Mouse (Mus musculus) E14TG2a.4 (cell line): ENCODE data around the gene Prr12.
"Not testable (repeated sequence)": the region's sequence is repeated elsewhere in the genome, so short reads cannot be mapped to it uniquely, and the experiment has no call there.

ENCODE experiments used
- H3K27me3 ChIP-seq: 2 replicates; pipeline ENCODE4 v1.6.1; 2014; ENCODE audit warnings: low read length, control low read depth; ENCODE audit not compliant: insufficient read depth
- H3K36me3 ChIP-seq: 2 replicates; pipeline ENCODE4 v1.6.1; 2014; ENCODE audit warnings: low read length, control low read depth; ENCODE audit not compliant: insufficient read depth
- H3K4me1 ChIP-seq: replicated peaks from 2 replicates; pipeline ENCODE4 v1.6.1; 2014; ENCODE audit warnings: low read depth, low read length, control low read depth
- H3K4me3 ChIP-seq: replicated peaks from 2 replicates; pipeline ENCODE4 v1.5.1; 2014; ENCODE audit warnings: mild to moderate bottlenecking, low read length
- H3K9me3 ChIP-seq: 2 replicates; pipeline ENCODE4 v1.6.1; 2014; ENCODE audit warnings: low read length, control low read depth
- CTCF ChIP-seq: conservative IDR thresholded peaks from 2 replicates; pipeline ENCODE4 v1.5.1; 2014; ENCODE audit warnings: low read length
- NANOG ChIP-seq: IDR thresholded peaks from 2 replicates; pipeline ENCODE4 v1.6.1; 2014; ENCODE audit warnings: borderline replicate concordance, low read length, mixed read lengths
- POU5F1 ChIP-seq: IDR thresholded peaks from 2 replicates; pipeline ENCODE4 v1.6.1; 2014; ENCODE audit warnings: low read length, borderline replicate concordance

Prr12 gene

GRCm38 (mm10) chr7:45052862-45053116 lies at the start of gene Prr12:
Prr12 (minus strand) TSS chr7:45052881.
- no peak for TF ChIP-seq POU5F1
- Histone ChIP-seq H3K4me1 (peaks cover 74% of the 10 kb centered on the region), H3K9me3 (no peaks in the 10 kb centered on the region), H3K27me3 (no peaks in the 10 kb centered on the region), H3K36me3 (peaks cover 28% of the 10 kb centered on the region), H3K4me3 (peak within 1 kb of the TSS; percentile 92)

GRCm38 (mm10) chr7:45102441-45102840 lies 49.8 kb upstream of the Prr12 start:
- H3K4me1 ChIP-seq: peaks cover 69% of the 10 kb centered on the region
- H3K4me3 ChIP-seq: no peak overlapping the region
- no peaks in the 10 kb centered on the region for H3K9me3 ChIP-seq
- H3K27me3 ChIP-seq: no peaks in the 10 kb centered on the region
- peaks cover 8% of the 10 kb centered on the region; the same call in 1 of the 2 replicates for H3K36me3 ChIP-seq
- TF ChIP-seq POU5F1: no peak
- TF ChIP-seq NANOG: no peak
- TF ChIP-seq CTCF: no peak

- no peak for TF ChIP-seq POU5F1
- no peak for TF ChIP-seq NANOG
- TF ChIP-seq CTCF: no peak
- Histone ChIP-seq H3K4me3 (no peak overlapping the region), H3K36me3 (peaks cover 8% of the 10 kb centered on the region; the same call in 1 of the 2 replicates), H3K27me3 (no peaks in the 10 kb centered on the region), H3K4me1 (peaks cover 64% of the 10 kb centered on the region), H3K9me3 (no peaks in the 10 kb centered on the region)
Observed at GRCm38 (mm10) chr7:45100046-45100445, 47.4 kb upstream of the Prr12 start.

- no peaks in the 10 kb centered on the region for H3K27me3 ChIP-seq
- no peak for TF ChIP-seq POU5F1
- TF ChIP-seq CTCF: peak; percentile 89
- H3K4me3 ChIP-seq: no peak overlapping the region
- H3K9me3 ChIP-seq: no peaks in the 10 kb centered on the region
- H3K4me1 ChIP-seq: peaks cover 68% of the 10 kb centered on the region
- H3K36me3 ChIP-seq: peaks cover 8% of the 10 kb centered on the region; the same call in 1 of the 2 replicates
Observed at GRCm38 (mm10) chr7:45098541-45099240, 46.0 kb upstream of the Prr12 start.

GRCm38 (mm10) chr7:45097479-45097878 lies 44.8 kb upstream of the Prr12 start:
- peaks cover 65% of the 10 kb centered on the region for H3K4me1 ChIP-seq
- no peak for TF ChIP-seq CTCF
- TF ChIP-seq NANOG: no peak
- TF ChIP-seq POU5F1: no peak
- no peaks in the 10 kb centered on the region for H3K9me3 ChIP-seq
- H3K27me3 ChIP-seq: no peaks in the 10 kb centered on the region
- H3K4me3 ChIP-seq: no peak overlapping the region
- H3K36me3 ChIP-seq: peaks cover 7% of the 10 kb centered on the region; the same call in 1 of the 2 replicates

- H3K9me3 ChIP-seq, H3K27me3 ChIP-seq, H3K4me3 ChIP-seq, H3K36me3 ChIP-seq: not testable (repeated sequence)
- H3K4me1 ChIP-seq: peaks cover 66% of the 10 kb centered on the region
Observed at GRCm38 (mm10) chr7:45095965-45096364, 43.3 kb upstream of the Prr12 start.

- H3K4me1 ChIP-seq: peaks cover 72% of the 10 kb centered on the region
- no peaks in the 10 kb centered on the region for H3K9me3 ChIP-seq
- H3K4me3 ChIP-seq: no peak overlapping the region
- H3K27me3 ChIP-seq: no peaks in the 10 kb centered on the region
- TF ChIP-seq CTCF (no peak), NANOG (no peak), POU5F1 (no peak)
- H3K36me3 ChIP-seq: no peaks in the 10 kb centered on the region
Observed at GRCm38 (mm10) chr7:45095367-45095766, 42.7 kb upstream of the Prr12 start.

- TF ChIP-seq NANOG (no peak), CTCF (no peak), POU5F1 (no peak)
- Histone ChIP-seq H3K4me3 (no peak overlapping the region), H3K9me3 (no peaks in the 10 kb centered on the region), H3K27me3 (no peaks in the 10 kb centered on the region), H3K36me3 (no peaks in the 10 kb centered on the region), H3K4me1 (peaks cover 76% of the 10 kb centered on the region)
Observed at GRCm38 (mm10) chr7:45094121-45094520, 41.4 kb upstream of the Prr12 start.

GRCm38 (mm10) chr7:45093516-45093905 lies 40.8 kb upstream of the Prr12 start:
- H3K9me3 ChIP-seq: no peaks in the 10 kb centered on the region
- no peaks in the 10 kb centered on the region for H3K36me3 ChIP-seq
- TF ChIP-seq CTCF (no peak), POU5F1 (no peak)
- H3K27me3 ChIP-seq: no peaks in the 10 kb centered on the region
- H3K4me1 ChIP-seq: peaks cover 74% of the 10 kb centered on the region
- peak overlapping the region; percentile 43; the same call in 1 of the 2 replicates for H3K4me3 ChIP-seq

- H3K27me3 ChIP-seq: no peaks in the 10 kb centered on the region
- peaks cover 2% of the 10 kb centered on the region for H3K36me3 ChIP-seq
- H3K4me1 ChIP-seq: peaks cover 76% of the 10 kb centered on the region
- no peaks in the 10 kb centered on the region for H3K9me3 ChIP-seq
- peak overlapping the region; percentile 43 for H3K4me3 ChIP-seq
- TF ChIP-seq NANOG (no peak), POU5F1 (no peak), CTCF (no peak)
Observed at GRCm38 (mm10) chr7:45092828-45093515, 40.3 kb upstream of the Prr12 start.
